Mouse (Mus musculus): ENCODE measurements around the gene Lnx2.

Gene Lnx2

DNA sequence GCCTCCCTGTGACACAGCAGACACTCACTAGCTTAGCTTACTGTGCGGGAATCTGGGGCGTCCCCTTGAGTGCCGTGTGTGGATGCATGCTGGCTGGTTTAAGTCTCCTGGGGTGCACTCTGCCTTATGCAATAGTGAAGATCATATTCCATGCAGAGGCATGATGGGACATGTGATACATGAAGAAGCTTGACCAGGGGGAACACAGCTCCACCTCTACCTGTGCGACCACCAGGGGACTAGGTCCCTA lies 24.2 kb downstream of the Lnx2 start:
- CTCF ChIA-PET, result no interaction called here

- CTCF ChIA-PET, result no interaction called here
Measured at GRCm38 (mm10) chr5:147051500-147052308, 24.7 kb downstream of the Lnx2 start.

- CTCF ChIA-PET, result interaction anchor here (0.5 kb wide), 1 partner anchor 339 kb away, joined by 5 read pairs; no protein-coding TSS in a partner anchor
Measured at GRCm38 (mm10) chr5:147050816-147051499, 25.4 kb downstream of the Lnx2 start.

DNA sequence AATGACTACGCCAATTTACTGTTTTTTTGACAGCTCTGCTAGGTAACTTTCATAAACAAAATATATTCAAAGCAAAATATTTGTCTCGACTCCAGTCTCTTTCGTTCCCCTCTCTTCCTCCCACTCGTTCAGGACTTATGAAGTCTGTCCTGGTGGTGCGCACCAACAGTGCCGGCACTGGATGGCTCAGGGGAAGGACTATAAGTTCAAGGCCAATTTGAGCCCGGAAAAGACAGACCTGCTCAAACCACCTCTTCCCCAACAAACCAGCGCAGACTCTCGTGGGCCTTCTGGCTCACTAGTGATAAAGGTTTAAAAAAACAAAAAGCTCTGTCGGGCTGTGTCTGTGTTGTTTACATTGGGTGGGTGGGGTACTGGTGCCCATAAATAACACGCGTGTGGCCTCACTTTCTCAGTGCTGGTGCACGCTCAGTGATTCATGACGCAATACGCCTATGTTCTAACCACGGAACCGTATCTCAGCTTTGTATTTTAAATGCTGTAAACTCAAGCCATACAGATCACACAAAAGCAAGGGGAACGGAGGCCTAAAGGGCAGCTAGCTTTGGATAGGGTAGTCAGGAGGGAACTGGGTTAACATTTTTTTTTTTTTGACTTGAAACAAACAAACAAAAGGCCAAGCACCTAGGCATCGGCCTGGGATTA lies 26.7 kb downstream of the Lnx2 start:
- CTCF ChIA-PET, result interaction anchor here (0.6 kb wide), 1 partner anchor 319 kb away, joined by 5 read pairs; no protein-coding TSS in a partner anchor

DNA sequence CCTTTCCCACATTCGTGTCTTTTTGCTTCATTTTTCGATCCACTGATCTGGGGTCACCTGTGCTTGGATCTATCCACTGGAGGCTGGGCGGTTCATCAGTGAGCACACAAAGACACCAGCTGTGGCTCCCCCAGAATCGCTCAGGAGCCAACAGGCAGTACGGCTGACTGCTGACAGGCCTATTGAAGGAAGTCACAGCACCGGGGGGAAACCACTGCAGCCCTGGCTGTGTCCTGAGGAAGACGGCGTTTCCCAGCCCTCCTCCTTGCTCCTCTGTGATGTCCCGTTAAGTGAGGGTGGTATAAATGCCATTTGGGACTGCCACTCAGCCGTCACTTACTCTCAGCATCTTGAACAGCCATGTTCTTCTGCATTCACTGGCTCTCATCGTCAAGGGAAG lies 30.5 kb downstream of the Lnx2 start:
- CTCF ChIA-PET, result no interaction called here

DNA sequence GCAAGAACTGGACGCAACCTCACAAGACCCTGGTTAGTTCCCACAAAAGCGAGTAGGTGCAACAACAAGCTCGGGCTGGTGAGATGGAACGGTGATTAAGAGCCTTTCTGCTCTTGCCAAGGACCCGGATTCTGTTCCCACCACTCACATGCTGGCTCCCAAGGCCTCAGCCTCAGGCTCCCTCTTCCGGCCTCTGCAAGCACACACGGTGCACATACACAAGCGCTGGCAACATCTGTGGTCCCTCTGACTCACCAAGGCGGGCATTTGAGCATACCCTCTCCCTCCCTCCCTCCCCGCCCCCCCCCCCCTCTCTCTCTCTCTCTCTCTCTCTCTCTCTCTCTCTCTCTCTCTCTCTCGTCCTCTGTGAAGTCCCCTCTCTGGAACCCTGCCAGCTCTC lies 31.1 kb downstream of the Lnx2 start:
- CTCF ChIA-PET, result no interaction called here

GRCm38 (mm10) chr5:147043240-147043844 lies 33.0 kb downstream of the Lnx2 start:
- CTCF ChIA-PET, result no interaction called here

DNA sequence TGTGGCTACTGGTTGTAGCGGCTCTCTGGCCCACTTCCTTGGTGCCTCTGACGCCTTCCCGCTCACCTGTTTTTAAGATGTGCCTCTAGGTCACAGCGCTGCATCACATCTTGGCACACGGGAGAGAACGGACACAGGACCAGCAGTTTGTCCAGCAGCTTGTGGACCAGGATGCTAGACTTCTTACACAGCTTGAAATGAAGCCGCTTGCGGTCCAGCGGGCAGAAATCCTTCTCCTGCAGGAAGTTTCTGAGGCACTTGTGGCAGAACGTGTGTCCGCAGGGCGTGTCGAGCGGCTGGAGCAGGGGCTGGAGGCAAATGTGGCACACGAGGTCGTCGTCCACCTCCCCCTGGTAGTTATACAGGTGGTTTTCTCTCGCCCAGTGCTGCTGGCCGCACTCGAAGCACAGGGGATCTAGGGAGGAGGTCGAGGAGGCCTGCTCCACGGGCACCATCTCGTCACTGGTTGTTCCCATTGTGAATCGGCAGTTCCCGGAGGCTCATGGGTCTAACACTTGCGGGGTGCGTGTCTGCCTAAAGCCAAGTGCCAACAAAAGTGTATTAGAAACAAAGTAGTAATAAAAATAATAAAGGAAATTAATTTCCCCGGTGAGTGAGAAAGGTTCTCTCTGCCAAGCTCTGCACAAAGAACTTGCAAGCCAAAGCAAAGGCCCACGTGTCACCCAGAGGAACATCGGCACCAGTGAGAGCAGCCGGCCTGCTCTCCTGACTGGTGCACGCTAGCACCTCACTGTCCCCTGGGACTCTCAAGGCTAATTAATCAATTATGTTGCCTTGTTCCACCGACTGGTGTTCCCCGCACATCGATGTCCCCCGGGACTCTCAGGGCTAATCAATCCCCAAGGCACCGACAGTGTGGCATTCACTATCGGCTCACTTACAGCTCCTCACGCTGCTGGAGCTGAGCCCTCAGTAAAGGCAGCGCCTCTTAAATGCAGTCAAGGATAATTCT lies 34.1 kb downstream of the Lnx2 start:
- CTCF ChIA-PET, result no interaction called here

DNA sequence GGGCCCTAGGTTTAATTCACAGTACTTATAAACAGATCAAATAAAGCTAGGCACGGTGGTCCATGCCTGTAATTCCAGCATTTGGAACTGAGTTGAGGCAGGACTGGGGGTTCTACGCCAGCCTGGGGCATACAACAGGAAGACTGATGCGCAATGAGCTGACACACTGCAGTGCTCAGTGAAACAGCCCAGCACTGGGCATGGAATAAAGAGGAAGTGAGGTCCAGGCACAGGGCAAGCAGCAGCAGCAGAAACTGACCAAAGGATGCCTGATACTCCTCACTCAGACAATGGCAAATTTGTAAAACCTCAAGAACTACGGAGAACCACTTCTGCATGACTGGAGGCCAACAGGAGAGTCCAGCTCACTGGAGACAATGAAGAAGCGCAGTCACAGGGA lies 37.0 kb downstream of the Lnx2 start:
- CTCF ChIA-PET, result no interaction called here

GRCm38 (mm10) chr5:147037601-147038000 lies 38.8 kb downstream of the Lnx2 start:
- CTCF ChIA-PET, result no interaction called here

GRCm38 (mm10) chr5:147036661-147037060 lies 39.7 kb downstream of the Lnx2 start:
- CTCF ChIA-PET, result no interaction called here

- CTCF ChIA-PET, result interaction anchor here (0.6 kb wide), 2 partner anchors 1516 to 1918 kb away, joined by 3 to 4 read pairs; no protein-coding TSS in a partner anchor
Measured at GRCm38 (mm10) chr5:147036028-147036427, 40.4 kb downstream of the Lnx2 start.

DNA sequence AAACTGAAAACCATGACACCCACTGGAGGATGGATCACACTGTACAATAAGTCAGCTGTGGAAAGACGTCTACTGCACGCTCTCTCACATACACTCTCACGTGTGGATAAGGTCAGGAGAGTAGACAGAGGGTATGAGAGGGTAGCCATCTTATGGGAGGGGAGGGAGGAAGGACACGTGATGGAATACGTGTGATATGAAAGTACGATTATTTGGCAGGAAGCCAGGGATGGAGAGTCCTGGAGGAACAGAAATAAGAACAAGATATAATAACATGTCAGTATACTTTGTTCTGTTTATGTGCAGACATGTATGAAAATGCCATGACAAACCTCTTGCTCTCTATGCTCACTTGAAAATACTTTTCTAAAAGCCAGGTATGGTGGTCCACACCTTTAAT lies 41.1 kb downstream of the Lnx2 start:
- CTCF ChIA-PET, result no interaction called here

- CTCF ChIA-PET, result no interaction called here
Measured at GRCm38 (mm10) chr5:147034283-147034682, 42.1 kb downstream of the Lnx2 start.

DNA sequence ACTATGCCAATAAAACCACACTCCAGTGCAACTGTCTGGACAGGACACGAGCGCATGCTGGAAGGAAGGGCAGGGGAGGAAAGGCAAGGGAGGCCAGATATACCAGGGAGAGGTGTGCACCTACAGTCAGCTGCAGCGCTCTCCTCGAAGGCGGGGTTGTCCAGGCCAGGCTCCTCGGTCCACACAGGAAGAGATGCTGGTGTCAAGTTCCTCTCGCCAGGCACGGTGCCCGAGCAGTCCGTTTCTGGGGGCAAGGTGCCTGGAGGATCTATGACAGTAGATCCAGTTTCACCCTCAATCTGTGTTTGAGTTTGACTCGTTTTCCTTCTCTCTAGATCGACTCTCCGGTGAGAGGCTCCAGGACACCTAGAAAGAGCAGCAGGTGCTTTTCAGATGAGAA lies 43.2 kb downstream of the Lnx2 start:
- CTCF ChIA-PET, result interaction anchor here (0.8 kb wide), 1 partner anchor 1277 kb away, joined by 3 read pairs; no protein-coding TSS in a partner anchor

DNA sequence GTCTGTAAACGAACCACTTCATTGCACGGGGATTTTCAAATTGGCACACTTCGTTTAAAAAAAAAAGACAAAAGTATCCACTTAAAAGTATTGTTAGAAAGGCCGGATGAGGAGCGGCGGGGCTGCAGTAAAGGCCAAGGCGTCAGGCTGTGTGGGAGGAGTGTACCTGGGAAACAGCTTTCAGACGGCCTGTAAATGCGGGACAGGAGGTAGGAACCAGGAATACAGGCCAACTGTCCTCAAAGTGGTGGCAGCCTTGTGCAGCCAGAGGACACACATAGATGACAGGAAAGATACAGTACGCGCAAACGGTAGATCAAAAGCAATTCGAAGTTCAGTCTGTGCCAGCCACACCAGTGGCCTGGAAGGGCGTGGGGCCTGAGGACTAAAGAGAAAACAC lies 45.1 kb downstream of the Lnx2 start:
- CTCF ChIA-PET, result no interaction called here

GRCm38 (mm10) chr5:147024331-147025034 lies 51.9 kb downstream of the Lnx2 start:
- CTCF ChIA-PET, result no interaction called here

- CTCF ChIA-PET, result no interaction called here
Measured at GRCm38 (mm10) chr5:147023245-147023970, 53.0 kb downstream of the Lnx2 start.

DNA sequence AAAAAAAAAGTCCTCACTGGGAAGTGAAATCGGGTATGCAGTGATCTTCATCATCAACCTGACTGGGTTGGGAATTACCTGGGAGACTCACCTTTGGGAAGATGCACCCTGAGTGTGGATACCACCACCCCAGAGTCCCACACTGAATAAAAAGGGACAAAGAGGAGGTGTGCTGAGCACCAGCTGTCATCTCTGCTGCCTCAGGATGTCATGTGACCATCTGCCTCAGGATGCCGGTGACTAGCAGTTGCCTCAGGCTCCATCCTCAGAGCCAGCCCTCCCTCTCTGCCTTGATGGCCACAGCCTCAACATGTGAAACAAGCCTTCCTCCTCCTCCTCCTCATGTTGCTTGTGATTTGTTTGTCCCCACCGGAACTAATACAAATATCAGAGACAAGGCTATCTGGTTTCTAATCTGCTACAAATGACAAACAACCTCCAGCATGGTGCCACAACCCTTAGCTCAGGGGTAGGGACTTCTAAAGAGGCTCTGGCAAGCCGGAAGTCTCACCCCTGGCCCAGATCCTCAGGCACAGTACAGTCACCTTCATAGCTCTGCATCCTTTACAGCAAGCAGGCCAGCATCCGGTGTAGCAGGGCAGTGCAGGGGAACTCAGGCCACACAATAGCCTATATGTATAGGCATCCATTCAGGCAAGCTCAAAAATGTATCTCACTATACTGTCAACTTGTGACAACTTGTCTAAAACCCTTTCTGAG lies 54.7 kb downstream of the Lnx2 start:
- CTCF ChIA-PET, result no interaction called here

All from spleen, embryonic (tissue).